Mouse (Mus musculus): ENCODE data around the gene Ak5. TPM values are rescaled to one million over a fixed set of nuclear protein-coding genes. Genes with fewer than 3 reads are reported as not detected.
"Not testable (repeated sequence)": the region's sequence is repeated elsewhere in the genome, so short reads cannot be mapped to it uniquely, and the experiment has no call there.

The Ak5 gene
- polyA plus RNA-seq, 1 experiment from 2014 or later, result 16.3 TPM

- H3K9me3 ChIP-seq, result no peaks in the 10 kb centered on the region
- H3K27ac ChIP-seq (replicated peaks), result no peak overlapping the region
- ATAC-seq (ENCODE audit: low FRiP score, low read depth), result no peak
- 85% methylated on average over 8 of the region's 8 CpGs for WGBS
- H3K4me1 ChIP-seq (replicated peaks), result no peaks in the 10 kb centered on the region
- no peaks in the 10 kb centered on the region for H3K27me3 ChIP-seq
- H3K36me3 ChIP-seq, result 0 out of 2 replicates have a peak, but pooled peaks cover under 1% of the 10 kb centered on the region
- no peak overlapping the region for H3K4me2 ChIP-seq
- no peak overlapping the region for H3K4me3 ChIP-seq
- H3K9ac ChIP-seq, result no peak overlapping the region
Observed at GRCm38 (mm10) chr3:152468032-152468431, 200.1 kb downstream of the Ak5 start.

- 0 out of 2 replicates have a peak, but pooled peaks cover 3% of the 10 kb centered on the region for H3K36me3 ChIP-seq
- WGBS, result 89% methylated on average over 4 of the region's 4 CpGs
- no peak overlapping the region for H3K27ac ChIP-seq (replicated peaks)
- H3K4me2 ChIP-seq, result no peak overlapping the region
- H3K4me1 ChIP-seq (replicated peaks), result no peaks in the 10 kb centered on the region
- H3K4me3 ChIP-seq, result no peak overlapping the region
- no peak overlapping the region for H3K9ac ChIP-seq
- no peaks in the 10 kb centered on the region for H3K9me3 ChIP-seq
- ATAC-seq (ENCODE audit: low FRiP score, low read depth), result no peak
- no peaks in the 10 kb centered on the region for H3K27me3 ChIP-seq
Observed at GRCm38 (mm10) chr3:152467312-152467711, 200.8 kb downstream of the Ak5 start.

- no peak overlapping the region for H3K4me2 ChIP-seq
- no peaks in the 10 kb centered on the region for H3K4me1 ChIP-seq (replicated peaks)
- H3K9me3 ChIP-seq, result no peaks in the 10 kb centered on the region
- 0 out of 2 replicates have a peak, but pooled peaks cover 3% of the 10 kb centered on the region for H3K36me3 ChIP-seq
- H3K27ac ChIP-seq (replicated peaks), result no peak overlapping the region
- 94% methylated on average over 9 of the region's 9 CpGs for WGBS
- H3K4me3 ChIP-seq, result no peak overlapping the region
- ATAC-seq (ENCODE audit: low FRiP score, low read depth), result no peak
- H3K9ac ChIP-seq, result no peak overlapping the region
- no peaks in the 10 kb centered on the region for H3K27me3 ChIP-seq
Observed at GRCm38 (mm10) chr3:152466849-152467248, 201.3 kb downstream of the Ak5 start.

DNA sequence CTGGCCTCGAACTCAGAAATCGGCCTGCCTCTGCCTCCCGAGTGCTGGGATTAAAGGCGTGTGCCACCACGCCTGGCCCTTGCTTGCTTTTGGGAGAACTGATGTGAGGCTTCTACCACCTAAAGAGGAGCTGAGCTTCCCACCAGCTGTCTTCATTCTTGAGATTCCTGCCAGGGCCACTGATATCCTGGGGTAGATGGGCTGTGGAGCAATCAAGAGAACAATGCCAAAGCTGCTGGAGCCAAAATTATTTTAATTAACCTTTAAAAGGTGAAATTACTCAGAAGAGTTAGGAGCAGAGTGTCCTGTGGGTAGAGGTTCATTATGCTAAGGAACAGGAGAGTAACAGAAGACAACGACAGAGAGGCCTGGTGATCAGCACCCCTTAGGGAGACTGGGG is 202.8 kb downstream of the Ak5 start:
- no peaks in the 10 kb centered on the region for H3K4me1 ChIP-seq (replicated peaks)
- no peak for ATAC-seq (ENCODE audit: low FRiP score, low read depth)
- H3K9me3 ChIP-seq, result no peaks in the 10 kb centered on the region
- no peak overlapping the region for H3K27ac ChIP-seq (replicated peaks)
- H3K4me2 ChIP-seq, result no peak overlapping the region
- H3K27me3 ChIP-seq, result no peaks in the 10 kb centered on the region
- H3K9ac ChIP-seq, result no peak overlapping the region
- no peak overlapping the region for H3K4me3 ChIP-seq
- WGBS, result 87% methylated on average over 6 of the region's 6 CpGs
- H3K36me3 ChIP-seq, result 0 out of 2 replicates have a peak, but pooled peaks cover 3% of the 10 kb centered on the region

DNA sequence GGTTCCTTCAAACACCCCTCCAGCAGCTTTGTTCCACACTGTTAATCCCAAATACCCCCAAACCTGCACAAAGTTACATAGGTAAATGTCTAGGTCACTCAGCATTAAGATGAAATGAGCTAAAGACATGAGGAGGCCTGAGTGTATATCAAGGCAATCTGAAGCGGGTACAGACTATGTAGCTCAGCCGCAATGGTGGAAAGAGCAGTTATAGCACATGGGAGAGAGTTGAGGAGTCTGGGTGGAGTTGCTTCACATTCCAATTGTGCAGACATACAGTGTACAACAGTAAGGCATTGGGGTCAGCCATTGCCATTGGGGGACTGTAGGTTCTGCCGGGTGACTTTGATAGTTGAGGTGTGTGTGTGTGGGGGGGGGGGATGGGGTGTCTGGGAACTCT is 203.7 kb downstream of the Ak5 start:
- Histone ChIP-seq H3K27ac (replicated peaks) (no peak overlapping the region), H3K4me2 (no peak overlapping the region), H3K36me3 (0 out of 2 replicates have a peak, but pooled peaks cover 3% of the 10 kb centered on the region), H3K9ac (no peak overlapping the region), H3K4me3 (no peak overlapping the region), H3K9me3 (no peaks in the 10 kb centered on the region), H3K4me1 (replicated peaks) (no peaks in the 10 kb centered on the region), H3K27me3 (no peaks in the 10 kb centered on the region)
- WGBS, result 94% methylated on average over 3 of the region's 3 CpGs
- ATAC-seq (ENCODE audit: low FRiP score, low read depth), result no peak

GRCm38 (mm10) chr3:152462900-152463299 is 205.3 kb downstream of the Ak5 start:
- H3K4me2 ChIP-seq, result no peak overlapping the region
- no peaks in the 10 kb centered on the region for H3K27me3 ChIP-seq
- H3K4me3 ChIP-seq, result no peak overlapping the region
- H3K27ac ChIP-seq (replicated peaks), result no peak overlapping the region
- ATAC-seq (ENCODE audit: low FRiP score, low read depth), result no peak
- H3K4me1 ChIP-seq (replicated peaks), result no peaks in the 10 kb centered on the region
- no peak overlapping the region for H3K9ac ChIP-seq
- WGBS, result 91% methylated on average over 10 of the region's 10 CpGs
- no peaks in the 10 kb centered on the region for H3K9me3 ChIP-seq
- 0 out of 2 replicates have a peak, but pooled peaks cover 9% of the 10 kb centered on the region for H3K36me3 ChIP-seq

- Histone ChIP-seq H3K9ac (no peak overlapping the region), H3K27me3 (no peaks in the 10 kb centered on the region), H3K36me3 (peaks cover 16% of the 10 kb centered on the region), H3K4me3 (no peak overlapping the region), H3K4me2 (no peak overlapping the region), H3K9me3 (no peaks in the 10 kb centered on the region), H3K27ac (replicated peaks) (no peak overlapping the region), H3K4me1 (replicated peaks) (no peaks in the 10 kb centered on the region)
- ATAC-seq (ENCODE audit: low FRiP score, low read depth), result no peak
- 90% methylated on average over 10 of the region's 10 CpGs for WGBS
Observed at GRCm38 (mm10) chr3:152462038-152462547, 206.1 kb downstream of the Ak5 start.

DNA sequence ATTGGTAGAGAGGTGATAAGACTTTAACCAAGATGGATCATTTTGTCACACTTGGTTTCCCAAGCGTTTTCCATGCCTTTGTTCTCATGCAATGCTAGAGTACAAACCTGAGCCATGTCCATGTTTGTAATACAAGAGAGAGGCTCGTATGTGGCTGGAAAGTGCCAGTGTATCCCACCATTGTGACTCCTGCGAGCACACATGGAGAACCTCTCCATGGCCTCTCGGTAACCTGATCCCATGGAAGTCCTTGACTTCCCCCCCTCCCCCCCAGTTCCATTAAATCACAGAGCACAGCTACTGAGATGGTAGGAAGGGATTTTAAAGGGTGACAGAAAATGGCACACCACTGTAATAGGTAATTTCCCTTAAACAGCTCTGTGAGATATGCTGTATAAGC is 207.4 kb downstream of the Ak5 start:
- no peaks in the 10 kb centered on the region for H3K27me3 ChIP-seq
- no peak for ATAC-seq (ENCODE audit: low FRiP score, low read depth)
- 66% methylated on average over 4 of the region's 4 CpGs for WGBS

DNA sequence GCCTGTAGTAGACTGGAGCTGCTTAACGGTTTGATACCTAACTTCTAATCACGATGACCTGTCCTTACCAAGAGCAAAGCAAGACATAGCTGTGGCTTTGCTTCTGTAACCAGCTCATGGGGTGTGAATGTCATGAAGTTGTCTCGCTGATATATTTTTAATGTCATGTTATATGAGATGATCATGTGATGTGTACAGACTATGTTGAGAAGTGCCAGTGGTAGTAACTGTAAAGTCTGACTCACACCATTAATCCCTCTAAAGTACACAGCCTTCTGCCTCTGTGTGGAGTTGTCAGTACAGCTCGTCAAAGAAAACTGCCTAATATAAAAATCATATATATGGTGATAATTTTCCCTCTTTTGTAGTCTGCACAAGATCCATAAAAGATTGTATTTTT is 209.3 kb downstream of the Ak5 start:
- H3K9ac ChIP-seq; H3K27me3 ChIP-seq; H3K27ac ChIP-seq (replicated peaks); H3K9me3 ChIP-seq; ATAC-seq (ENCODE audit: low FRiP score, low read depth); H3K4me2 ChIP-seq; H3K4me3 ChIP-seq; H3K4me1 ChIP-seq (replicated peaks): not testable (repeated sequence)
- WGBS, result 91% methylated on average over 4 of the region's 4 CpGs
- H3K36me3 ChIP-seq, result peaks cover 41% of the 10 kb centered on the region

More for the DNA sequence above, 207.4 kb downstream of the Ak5 start:
- Histone ChIP-seq H3K4me2 (no peak overlapping the region), H3K4me3 (no peak overlapping the region), H3K27ac (replicated peaks) (no peak overlapping the region), H3K36me3 (peaks cover 28% of the 10 kb centered on the region), H3K9ac (no peak overlapping the region), H3K9me3 (no peaks in the 10 kb centered on the region), H3K4me1 (replicated peaks) (no peaks in the 10 kb centered on the region)

DNA sequence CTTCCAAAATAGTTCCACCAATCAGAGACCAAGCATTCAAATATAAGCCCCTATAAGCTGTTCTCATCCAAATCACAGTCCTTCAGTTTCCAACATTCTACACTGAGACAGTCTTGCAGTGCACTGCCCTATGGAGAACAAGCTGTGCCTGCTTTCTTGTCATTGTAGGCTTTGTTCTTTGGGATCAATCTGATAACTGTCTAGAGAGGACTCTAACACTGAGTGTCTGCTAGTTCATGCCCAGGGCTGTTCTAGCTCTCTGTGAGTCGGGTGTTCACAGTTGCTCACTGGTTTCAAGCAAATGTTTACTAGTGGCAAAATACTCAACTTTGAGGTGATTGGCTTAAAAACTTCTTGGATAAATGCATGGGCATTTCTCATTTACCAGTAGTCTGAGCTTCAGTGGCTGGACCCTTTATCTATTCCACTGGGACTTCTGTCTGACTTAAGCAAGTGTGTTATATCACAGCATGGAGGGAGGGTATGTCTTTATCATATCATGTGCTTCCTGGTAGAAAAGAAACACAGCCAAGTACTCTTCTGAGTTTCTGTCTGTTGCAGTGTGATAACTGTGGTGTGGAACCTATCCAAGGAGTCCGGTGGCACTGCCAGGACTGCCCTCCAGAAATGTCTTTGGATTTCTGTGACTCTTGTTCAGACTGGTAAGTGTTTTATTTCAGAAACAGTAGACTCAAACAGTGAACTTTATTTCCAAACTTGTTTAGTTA is 210.7 kb downstream of the Ak5 start:
- Histone ChIP-seq H3K9me3 (no peaks in the 10 kb centered on the region), H3K9ac (no peak overlapping the region), H3K36me3 (peaks cover 42% of the 10 kb centered on the region), H3K27me3 (no peaks in the 10 kb centered on the region), H3K27ac (replicated peaks) (no peak overlapping the region), H3K4me1 (replicated peaks) (no peaks in the 10 kb centered on the region), H3K4me2 (no peak overlapping the region), H3K4me3 (no peak overlapping the region)
- WGBS, result 93% methylated on average over 2 of the region's 2 CpGs
- no peak for ATAC-seq (ENCODE audit: low FRiP score, low read depth)

DNA sequence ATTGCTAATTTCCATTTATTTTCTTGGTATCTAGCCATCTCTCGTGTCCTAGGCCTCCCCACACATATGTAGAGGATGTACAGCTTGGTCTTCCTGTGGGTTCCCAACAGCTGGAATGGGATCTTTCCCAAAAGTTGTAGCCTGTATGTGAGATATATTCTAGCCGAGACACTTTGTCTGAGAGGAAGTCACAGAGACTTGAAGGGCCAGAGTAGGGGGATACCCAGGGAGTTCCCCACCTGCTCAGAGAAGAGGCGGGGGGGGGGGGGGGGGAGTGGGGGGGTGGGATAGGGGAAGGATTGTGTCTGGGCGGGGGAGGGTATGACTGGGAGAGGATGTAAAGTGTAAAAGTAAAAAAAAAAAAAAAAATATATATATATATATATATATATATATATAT is 215.0 kb downstream of the Ak5 start:
- Histone ChIP-seq H3K9me3 (no peaks in the 10 kb centered on the region), H3K4me3 (no peak overlapping the region), H3K36me3 (peaks cover 45% of the 10 kb centered on the region), H3K4me2 (no peak overlapping the region), H3K27ac (replicated peaks) (no peak overlapping the region), H3K27me3 (no peaks in the 10 kb centered on the region), H3K9ac (no peak overlapping the region), H3K4me1 (replicated peaks) (no peaks in the 10 kb centered on the region)
- no peak for ATAC-seq (ENCODE audit: low FRiP score, low read depth)
- 90% methylated on average over 2 of the region's 4 CpGs for WGBS

GRCm38 (mm10) chr3:152446966-152447365 is 221.2 kb downstream of the Ak5 start:
- no peaks in the 10 kb centered on the region for H3K27me3 ChIP-seq
- 0 out of 2 replicates have a peak, but pooled peaks cover 4% of the 10 kb centered on the region for H3K36me3 ChIP-seq
- no peak for ATAC-seq (ENCODE audit: low FRiP score, low read depth)
- no peak overlapping the region for H3K4me3 ChIP-seq
- no peak overlapping the region for H3K4me2 ChIP-seq
- H3K9me3 ChIP-seq, result no peaks in the 10 kb centered on the region
- no peak overlapping the region for H3K9ac ChIP-seq
- no peaks in the 10 kb centered on the region for H3K4me1 ChIP-seq (replicated peaks)
- no peak overlapping the region for H3K27ac ChIP-seq (replicated peaks)
- WGBS, result 97% methylated on average over 1 of the region's 1 CpGs

Measured in hindbrain, embryonic 15.5 days (tissue).